Mouse (Mus musculus) limb, embryonic 12.5 days (tissue): ENCODE data around the gene Hps6. TPM values are rescaled to one million over a fixed set of nuclear protein-coding genes. Genes with fewer than 3 reads are reported as not detected.

Source experiments
- ATAC-seq: fragments of 200-750 bp; cut with Nextera tagmentation; 2 replicates; pipeline ENCODE4 v1.8.0; 2017; ENCODE audit warnings: low read depth, moderate TSS enrichment; ENCODE audit not compliant: insufficient number of reproducible peaks, insufficient read depth, low FRiP score, low TSS enrichment
- H3K27ac ChIP-seq: fragments of 300-500 bp; sonication (generic); 2 replicates; pipeline ENCODE4 v1.5.1; 2016; ENCODE audit warnings: mild to moderate bottlenecking, moderate library complexity
- H3K27me3 ChIP-seq: fragments of 300-500 bp; sonication (generic); 2 replicates; pipeline ENCODE4 v1.6.1; 2016; ENCODE audit warnings: mild to moderate bottlenecking, moderate library complexity
- H3K36me3 ChIP-seq: fragments of 300-500 bp; sonication (generic); 2 replicates; pipeline ENCODE4 v1.6.1; 2016; ENCODE audit warnings: mild to moderate bottlenecking, moderate library complexity
- H3K4me1 ChIP-seq: fragments of 300-500 bp; sonication (generic); replicated peaks from 2 replicates; pipeline ENCODE4 v1.6.1; 2016
- H3K4me2 ChIP-seq: fragments of 300-500 bp; sonication (generic); 2 replicates; pipeline ENCODE4 v1.6.1; 2016; ENCODE audit warnings: mild to moderate bottlenecking, moderate library complexity
- H3K4me3 ChIP-seq: fragments of 300-500 bp; sonication (generic); replicated peaks from 2 replicates; pipeline ENCODE4 v1.5.1; 2016; ENCODE audit warnings: mild to moderate bottlenecking
- H3K9ac ChIP-seq: fragments of 300-500 bp; sonication (generic); replicated peaks from 2 replicates; pipeline ENCODE4 v1.6.1; 2016; ENCODE audit warnings: mild to moderate bottlenecking, moderate library complexity
- H3K9me3 ChIP-seq: fragments of 300-500 bp; sonication (generic); 2 replicates; pipeline ENCODE4 v1.6.1; 2016; ENCODE audit warnings: mild to moderate bottlenecking, moderate library complexity
- WGBS: fragments of 180-500 bp; shearing (Covaris S2); methylation state at CpG from one replicate; pipeline ENCODE4 v1.1.7; 2016; 5-methylcytosine and 5-hydroxymethylcytosine counted together
- polyA plus RNA-seq: library from polyadenylated mRNA; unstranded; fragments of >200 nt; fragmentation: Nextera tagmentation; extraction: Ambion mirVana; gene quantifications from 2 replicates; pipeline ENCODE4 v1.2.1, GENCODE M21; 2016

Hps6 gene
- polyA plus RNA-seq, 1 experiment from 2014 or later = 7.2 TPM

DNA sequence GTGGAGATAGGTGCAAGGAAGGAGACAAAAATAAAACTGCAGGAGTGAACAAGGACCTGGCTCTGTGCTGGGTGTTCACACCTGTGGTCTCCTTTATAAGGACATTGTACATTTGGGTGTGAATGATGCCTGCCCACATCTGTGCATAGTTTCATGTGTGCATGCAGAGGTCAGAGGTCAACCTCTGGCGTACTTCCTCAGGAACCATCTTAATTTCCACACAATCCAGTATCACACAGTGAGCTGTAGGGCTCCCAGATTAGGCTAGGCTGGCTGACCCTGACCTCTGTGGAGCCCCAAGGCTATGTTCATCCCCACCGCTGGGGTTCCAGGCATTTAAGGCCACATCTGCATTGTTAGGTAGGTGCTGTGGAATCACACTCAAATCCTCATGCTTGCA is 44.1 kb downstream of the Hps6 start:
- H3K9me3 ChIP-seq = no peaks in the 10 kb centered on the region
- H3K9ac ChIP-seq = no peak overlapping the region
- no peaks in the 10 kb centered on the region for H3K27me3 ChIP-seq
- 41% methylated on average over 2 of the region's 2 CpGs for WGBS
- no peak for ATAC-seq
- H3K4me1 ChIP-seq = peaks cover 32% of the 10 kb centered on the region
- H3K4me3 ChIP-seq = no peak overlapping the region
- no peaks in the 10 kb centered on the region for H3K36me3 ChIP-seq
- H3K4me2 ChIP-seq = no peak overlapping the region
- H3K27ac ChIP-seq = no peak overlapping the region

DNA sequence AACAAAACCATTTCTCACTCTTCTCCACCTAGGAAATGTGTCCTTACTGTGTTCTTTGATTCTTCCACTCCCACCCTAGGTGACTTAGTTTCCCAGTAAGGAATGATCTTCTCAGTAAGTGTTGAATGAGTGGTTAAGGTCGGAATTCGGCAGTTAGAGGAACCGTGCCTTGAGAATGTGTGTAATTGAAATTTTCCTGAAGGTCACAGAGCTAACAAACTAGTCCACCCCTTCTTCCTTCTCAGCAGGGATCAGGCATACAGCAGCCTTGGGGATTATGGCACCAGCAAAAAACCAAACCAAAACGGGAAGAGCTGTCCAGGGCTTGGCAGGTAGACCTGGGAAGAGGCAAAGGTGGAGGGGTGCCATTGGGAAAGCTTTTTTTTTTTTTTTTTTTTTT is 45.8 kb downstream of the Hps6 start:
- H3K4me3 ChIP-seq = no peak overlapping the region
- 60% methylated on average over 4 of the region's 4 CpGs for WGBS
- no peak for ATAC-seq
- H3K4me1 ChIP-seq = peaks cover 15% of the 10 kb centered on the region
- H3K36me3 ChIP-seq = no peaks in the 10 kb centered on the region
- no peaks in the 10 kb centered on the region for H3K27me3 ChIP-seq
- no peak overlapping the region for H3K27ac ChIP-seq
- no peak overlapping the region for H3K9ac ChIP-seq
- H3K9me3 ChIP-seq = no peaks in the 10 kb centered on the region
- H3K4me2 ChIP-seq = no peak overlapping the region

DNA sequence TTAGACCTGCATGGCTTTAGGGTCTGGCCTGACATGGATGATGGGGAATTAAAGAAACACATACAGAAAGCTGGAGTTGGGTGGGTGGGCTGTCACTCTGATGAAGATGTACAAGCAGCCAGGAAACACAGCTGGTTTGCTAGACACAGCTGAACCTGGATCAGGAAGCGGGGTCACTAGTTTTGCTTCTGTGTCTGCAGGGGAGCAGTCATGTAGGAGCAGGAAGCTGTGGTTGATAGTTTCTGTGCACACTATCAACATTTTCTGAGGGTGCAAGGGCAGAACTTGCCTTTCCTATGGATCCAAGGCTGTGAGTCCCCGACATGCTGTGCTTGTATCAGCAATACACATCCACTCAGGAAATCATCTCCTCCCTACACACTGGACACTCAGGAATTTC is 47.2 kb downstream of the Hps6 start:
- H3K36me3 ChIP-seq = no peaks in the 10 kb centered on the region
- no peak overlapping the region for H3K4me3 ChIP-seq
- H3K27ac ChIP-seq = no peak overlapping the region
- no peak overlapping the region for H3K4me2 ChIP-seq
- H3K9me3 ChIP-seq = no peaks in the 10 kb centered on the region
- no peaks in the 10 kb centered on the region for H3K27me3 ChIP-seq
- peaks cover 14% of the 10 kb centered on the region for H3K4me1 ChIP-seq
- WGBS = 83% methylated on average over 2 of the region's 2 CpGs
- no peak overlapping the region for H3K9ac ChIP-seq
- no peak for ATAC-seq

Other genes with a start within 250 kb of the Hps6 start
- gene Mgea5, start 219.7 kb upstream of the Hps6 start, polyA plus RNA-seq = 84.2 and 87.9 TPM in 2 replicates
- 0.40 and 0.51 TPM in 2 replicates for gene Kcnip2, start 187.4 kb upstream of the Hps6 start, polyA plus RNA-seq
- gene Armh3, start 5.0 kb upstream of the Hps6 start, polyA plus RNA-seq = 19.8 and 19.9 TPM in 2 replicates
- gene Pprc1, start 41.4 kb downstream of the Hps6 start, polyA plus RNA-seq = 32.7 and 39.1 TPM in 2 replicates
- gene Ldb1, start 41.7 kb downstream of the Hps6 start, polyA plus RNA-seq = 135 and 145 TPM in 2 replicates
- 107 TPM in 2 replicates for gene Nolc1, start 72.4 kb downstream of the Hps6 start, polyA plus RNA-seq
- 0.40 and 0.53 TPM in 2 replicates for gene Elovl3, start 128.4 kb downstream of the Hps6 start, polyA plus RNA-seq
- gene Pitx3, start 144.8 kb downstream of the Hps6 start, polyA plus RNA-seq = 8.7 and 9.5 TPM in 2 replicates
- 57.4 and 63.0 TPM in 2 replicates for gene Gbf1, start 149.0 kb downstream of the Hps6 start, polyA plus RNA-seq